Mouse (Mus musculus) MEL (cell line): Measurements from ENCODE around the gene Msh3. TPM values are rescaled to one million over a fixed set of nuclear protein-coding genes. Genes with fewer than 3 reads are reported as not detected.
A peak's percentile ranks its signal among the peaks of the same experiment; 100 is the strongest.

Experiments used
- DNase-seq: peaks from one replicate; pipeline ENCODE4 v3.0.0; 2011; ENCODE audit warnings: low read depth, low spot score
- H3K27ac ChIP-seq: 2 replicates; pipeline ENCODE4 v1.5.1; 2012; ENCODE audit warnings: low read depth, mild to moderate bottlenecking, control low read depth, low read length, moderate library complexity; ENCODE audit not compliant: control insufficient read depth
- H3K27me3 ChIP-seq, 2 experiments: fragments of 150-350 bp in 1 of 2; sonication (generic) in 1 of 2; 2 replicates each; pipeline ENCODE4 v1.6.1; 2012; ENCODE audit warnings: low read length in 2 of 2, mild to moderate bottlenecking in 2 of 2, improper control_type of control experiment in 1 of 2, moderate library complexity in 1 of 2; ENCODE audit not compliant: insufficient read depth in 2 of 2, control insufficient read depth in 1 of 2
- H3K36me3 ChIP-seq, 2 experiments: 2 replicates each; pipeline ENCODE4 v1.6.1; 2012 to 2014; ENCODE audit warnings: low read length in 2 of 2, improper control_type of control experiment in 1 of 2, inconsistent platforms in 1 of 2, mild to moderate bottlenecking in 1 of 2; ENCODE audit not compliant: insufficient read depth in 2 of 2, control insufficient read depth in 1 of 2
- H3K4me1 ChIP-seq, 2 experiments: fragments of 150-350 bp in 1 of 2; sonication (generic) in 1 of 2; 2 replicates each; pipeline ENCODE4 v1.6.1; 2012; ENCODE audit warnings: low read length in 2 of 2, improper control_type of control experiment in 1 of 2, mild to moderate bottlenecking in 1 of 2; ENCODE audit not compliant: insufficient read depth in 2 of 2, control insufficient read depth in 1 of 2
- H3K4me3 ChIP-seq, 2 experiments: fragments of 150-350 bp in 1 of 2; sonication (generic) in 1 of 2; 2 replicates each; pipeline ENCODE4 v1.5.1; 2012; ENCODE audit warnings: low read depth in 2 of 2, low read length in 2 of 2, mild to moderate bottlenecking in 2 of 2, moderate library complexity in 2 of 2, control low read depth in 1 of 2, improper control_type of control experiment in 1 of 2; ENCODE audit not compliant: control insufficient read depth in 1 of 2, insufficient read depth in 1 of 2
- H3K79me2 ChIP-seq: 2 replicates; pipeline ENCODE4 v1.6.1; 2012; ENCODE audit warnings: mild to moderate bottlenecking, low read length, moderate library complexity; ENCODE audit not compliant: control insufficient read depth, poor library complexity, insufficient read depth
- H3K9ac ChIP-seq: 2 replicates; pipeline ENCODE4 v1.6.1; 2012; ENCODE audit warnings: low read depth, mild to moderate bottlenecking, control low read depth, low read length, moderate library complexity; ENCODE audit not compliant: control insufficient read depth, poor library complexity, severe bottlenecking
- H3K9me3 ChIP-seq: fragments of 150-350 bp; sonication (generic); replicated peaks from 2 replicates; pipeline ENCODE4 v1.6.1; 2012; ENCODE audit warnings: mild to moderate bottlenecking, low read length, improper control_type of control experiment, moderate library complexity; ENCODE audit not compliant: insufficient read depth
- BHLHE40 ChIP-seq: IDR thresholded peaks from 2 replicates; pipeline ENCODE4 v1.6.1; 2012; ENCODE audit warnings: low read depth, mild to moderate bottlenecking, inconsistent platforms, low read length, improper control_type of control experiment, borderline replicate concordance
- E2F4 ChIP-seq: IDR thresholded peaks from 2 replicates; pipeline ENCODE4 v1.6.1; 2011; ENCODE audit warnings: low read depth, low read length, improper control_type of control experiment, borderline replicate concordance
- GABPA ChIP-seq: IDR thresholded peaks from 2 replicates; pipeline ENCODE4 v1.6.1; 2012; ENCODE audit warnings: low read depth, mild to moderate bottlenecking, inconsistent platforms, low read length, improper control_type of control experiment, moderate library complexity
- GATA1 ChIP-seq: IDR thresholded peaks from 2 replicates; pipeline ENCODE4 v1.6.1; 2011; ENCODE audit warnings: low read depth, low read length, improper control_type of control experiment
- HCFC1 ChIP-seq: IDR thresholded peaks from 2 replicates; pipeline ENCODE4 v1.6.1; 2012; ENCODE audit warnings: low read depth, mild to moderate bottlenecking, inconsistent platforms, low read length, improper control_type of control experiment, moderate library complexity
- JUND ChIP-seq: IDR thresholded peaks from 2 replicates; pipeline ENCODE4 v1.6.1; 2011; ENCODE audit warnings: low read depth, mild to moderate bottlenecking, improper control_type of control experiment, low read length
- MAX ChIP-seq: IDR thresholded peaks from 2 replicates; pipeline ENCODE4 v1.6.1; 2011; ENCODE audit warnings: low read length, improper control_type of control experiment
- MAZ ChIP-seq: IDR thresholded peaks from 2 replicates; pipeline ENCODE4 v1.6.1; 2012; ENCODE audit warnings: low read depth, mild to moderate bottlenecking, inconsistent platforms, low read length, improper control_type of control experiment
- MYC ChIP-seq: IDR thresholded peaks from 2 replicates; pipeline ENCODE4 v1.6.1; 2011; ENCODE audit warnings: low read depth, mild to moderate bottlenecking, low read length, improper control_type of control experiment, moderate library complexity
- NELFE ChIP-seq: IDR thresholded peaks from 2 replicates; pipeline ENCODE4 v1.6.1; 2011; ENCODE audit warnings: low read depth, low read length, improper control_type of control experiment
- NRF1 ChIP-seq: IDR thresholded peaks from 2 replicates; pipeline ENCODE4 v1.6.1; 2014; ENCODE audit warnings: low read depth, mild to moderate bottlenecking, inconsistent platforms, low read length, improper control_type of control experiment, moderate library complexity; ENCODE audit not compliant: poor library complexity, insufficient read depth, severe bottlenecking
- POLR2A ChIP-seq, 2 experiments: IDR thresholded peaks; 2 replicates each; pipeline ENCODE4 v1.6.1; 2011 to 2012; ENCODE audit warnings: low read length in 2 of 2, mild to moderate bottlenecking in 2 of 2, control low read depth in 1 of 2, improper control_type of control experiment in 1 of 2, low read depth in 1 of 2, moderate library complexity in 1 of 2; ENCODE audit not compliant: control insufficient read depth in 1 of 2, insufficient read depth in 1 of 2, poor library complexity in 1 of 2
- POLR2AphosphoS2 ChIP-seq: IDR thresholded peaks from 2 replicates; pipeline ENCODE4 v1.6.1; 2011; ENCODE audit warnings: low read length, improper control_type of control experiment
- RAD21 ChIP-seq: IDR thresholded peaks from 2 replicates; pipeline ENCODE4 v1.6.1; 2011; ENCODE audit warnings: mild to moderate bottlenecking, low read depth, low read length, improper control_type of control experiment
- RCOR1 ChIP-seq: IDR thresholded peaks from 2 replicates; pipeline ENCODE4 v1.6.1; 2012; ENCODE audit warnings: low read depth, mild to moderate bottlenecking, inconsistent platforms, low read length, improper control_type of control experiment
- SMC3 ChIP-seq: IDR thresholded peaks from 2 replicates; pipeline ENCODE4 v1.6.1; 2011; ENCODE audit warnings: low read depth, low read length, improper control_type of control experiment
- TCF12 ChIP-seq: IDR thresholded peaks from 2 replicates; pipeline ENCODE4 v1.6.1; 2014; ENCODE audit warnings: low read depth, mild to moderate bottlenecking, inconsistent platforms, low read length, improper control_type of control experiment, moderate library complexity
- UBTF ChIP-seq: IDR thresholded peaks from 2 replicates; pipeline ENCODE4 v1.6.1; 2012; ENCODE audit warnings: low read depth, mild to moderate bottlenecking, inconsistent platforms, low read length, improper control_type of control experiment, moderate library complexity, borderline replicate concordance; ENCODE audit not compliant: insufficient read depth
- USF2 ChIP-seq, 2 experiments: IDR thresholded peaks; 2 replicates each; pipeline ENCODE4 v1.6.1; 2011 to 2012; ENCODE audit warnings: improper control_type of control experiment in 2 of 2, low read length in 2 of 2, borderline replicate concordance in 1 of 2, inconsistent platforms in 1 of 2, low read depth in 1 of 2, mild to moderate bottlenecking in 1 of 2; ENCODE audit not compliant: insufficient read depth in 1 of 2
- ZKSCAN1 ChIP-seq: IDR thresholded peaks from 2 replicates; pipeline ENCODE4 v1.6.1; 2012; ENCODE audit warnings: low read depth, mild to moderate bottlenecking, inconsistent platforms, low read length, improper control_type of control experiment, moderate library complexity
- polyA plus RNA-seq, 2 experiments: library from polyadenylated mRNA; stranded (reverse) in 1 of 2; unstranded in 1 of 2; fragments of >175 nt in 1 of 2; fragments of >200 nt in 1 of 2; gene quantifications; 2 replicates each; pipeline versions ENCODE4 v1.2.1 to v1.2.4; 2012; ENCODE audit warnings: low replicate concordance in 2 of 2, low read depth in 1 of 2; ENCODE audit not compliant: insufficient read length in 2 of 2, insufficient read depth in 1 of 2, missing spikeins in 1 of 2
- total RNA-seq: library from RNA; depleted of rRNA; stranded (reverse); fragments of 300-350 nt; gene quantifications from 2 replicates; pipeline ENCODE4 v1.2.3, GENCODE M21; 2012

The Msh3 gene
- total and polyA plus RNA-seq, 3 experiments = 14.4 to 17.7 TPM; not detected in 1

DNA sequence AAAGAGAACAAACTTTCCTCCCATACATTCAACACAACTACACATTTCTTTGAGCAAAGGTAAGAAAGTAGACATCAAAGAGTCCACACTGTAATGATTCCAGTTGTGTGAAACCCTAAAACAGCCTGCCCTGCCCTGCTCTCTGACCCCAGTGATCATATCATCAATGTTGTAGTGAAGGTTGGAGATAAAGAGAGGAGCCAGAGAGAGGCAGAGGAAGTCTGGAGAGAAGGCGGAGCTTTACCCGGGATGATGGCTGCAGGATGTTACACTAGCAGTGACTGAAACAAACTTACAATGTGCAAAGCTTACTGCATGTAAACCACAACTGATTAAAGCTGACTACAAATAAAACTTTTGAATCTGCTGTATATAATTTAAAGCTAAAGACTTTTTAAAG, 26.8 kb downstream of the Msh3 start:
- Histone ChIP-seq H3K4me1 (peaks cover 3 to 7% of the 10 kb centered on the region in 2 experiments; a peak in 3 of 4 replicates), H3K79me2 (no peaks in the 10 kb centered on the region), H3K36me3 (peaks cover 0 to 11% of the 10 kb centered on the region in 2 experiments; a peak in 3 of 4 replicates), H3K4me3 (no peak overlapping the region), H3K9ac (no peak overlapping the region), H3K9me3 (no peaks in the 10 kb centered on the region), H3K27me3 (no peaks in the 10 kb centered on the region), H3K27ac (no peak overlapping the region)
- DNase-seq = peak; percentile 50
- TF ChIP-seq NELFE = no peak
- 0 out of 2 replicates have a peak, but pooled peaks have one; percentile 13 for TF ChIP-seq RCOR1
- TF ChIP-seq GATA1 = peak; percentile 56

DNA sequence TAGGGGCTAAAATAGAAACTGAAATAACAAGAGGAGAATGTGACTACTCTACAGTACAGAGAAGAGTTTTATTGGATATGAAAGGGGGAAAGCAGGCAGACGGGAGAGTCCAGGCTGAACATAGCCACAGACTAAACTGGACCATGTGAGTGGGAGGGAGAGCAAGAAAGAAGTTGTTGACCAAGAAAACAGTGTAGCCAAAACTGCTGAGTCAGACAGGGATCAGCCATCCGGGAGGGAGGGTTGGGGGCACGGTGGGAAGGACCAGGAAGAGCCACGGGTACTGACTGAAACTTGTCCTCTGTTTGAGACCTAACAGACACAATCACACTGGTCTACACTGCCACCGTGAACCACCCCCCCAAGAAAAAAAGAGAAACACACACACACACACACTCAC, 28.8 kb downstream of the Msh3 start:
- DNase-seq = no peak
- H3K9me3 ChIP-seq = no peaks in the 10 kb centered on the region
- H3K4me3 ChIP-seq = no peak overlapping the region
- peaks cover 3 to 7% of the 10 kb centered on the region in 2 experiments; a peak in 3 of 4 replicates for H3K4me1 ChIP-seq
- TF ChIP-seq POLR2A (IDR thresholded peaks at IDR 0.05; ENCODE audit: control insufficient read depth in 1 of 2, insufficient read depth in 1 of 2, low read depth in 1 of 2, low read length in 2 of 2, poor library complexity in 1 of 2) (no peak), E2F4 (no peak), USF2 (IDR thresholded peaks at IDR 0.05; ENCODE audit: borderline replicate concordance in 1 of 2, insufficient read depth in 1 of 2, low read depth in 1 of 2, low read length in 2 of 2) (no peak), HCFC1 (no peak), GABPA (no peak), MAX (no peak), SMC3 (no peak), RAD21 (no peak), ZKSCAN1 (no peak), JUND (no peak), NRF1 (no peak), NELFE (no peak), TCF12 (no peak), MAZ (no peak), UBTF (no peak), BHLHE40 (no peak), POLR2AphosphoS2 (no peak), MYC (no peak)
- H3K27me3 ChIP-seq = no peaks in the 10 kb centered on the region
- H3K79me2 ChIP-seq = no peaks in the 10 kb centered on the region
- H3K27ac ChIP-seq = no peak overlapping the region
- H3K9ac ChIP-seq = no peak overlapping the region
- peaks cover 1 to 11% of the 10 kb centered on the region in 2 experiments; a peak in 3 of 4 replicates for H3K36me3 ChIP-seq
